Mouse (Mus musculus) bone marrow, adult 2 months (tissue): ENCODE measurements around the gene Usp7.

Experiments
- CTCF ChIP-seq: fragments of 200-500 bp; IDR thresholded peaks from 2 replicates; pipeline ENCODE4 v1.5.1; 2011; ENCODE audit warnings: low read length, control low read depth; ENCODE audit not compliant: control insufficient read depth, insufficient read depth
- POLR2A ChIP-seq: fragments of 200-500 bp; IDR thresholded peaks from 2 replicates; pipeline ENCODE4 v1.6.1; 2011; ENCODE audit warnings: low read depth, mild to moderate bottlenecking, control low read depth, low read length, borderline replicate concordance; ENCODE audit not compliant: control insufficient read depth

- TF ChIP-seq CTCF, result no peak
- TF ChIP-seq POLR2A, result no peak
Measured at GRCm38 (mm10) chr16:8761005-8761404, 31.1 kb downstream of the Usp7 start.
